Mouse (Mus musculus) embryonic facial prominence, embryonic 11.5 days (tissue): ENCODE measurements around the gene Mrps17. TPM values are rescaled to one million over a fixed set of nuclear protein-coding genes. Genes with fewer than 3 reads are reported as not detected.

Experiments used
- ATAC-seq: fragments of 200-750 bp; cut with Nextera tagmentation; replicated peaks from 2 replicates; pipeline ENCODE4 v1.8.0; 2017; ENCODE audit warnings: low read depth; ENCODE audit not compliant: insufficient number of reproducible peaks, low FRiP score, low TSS enrichment
- DNase-seq: peaks from one replicate; pipeline ENCODE4 v3.0.0-alpha.2; 2015; ENCODE audit warnings: low spot score
- H3K27ac ChIP-seq: fragments of 300-500 bp; sonication (generic); replicated peaks from 2 replicates; pipeline ENCODE4 v1.5.1; 2014; ENCODE audit warnings: mild to moderate bottlenecking, low read depth, low read length, control low read depth
- H3K27me3 ChIP-seq: fragments of 300-500 bp; sonication (generic); 2 replicates; pipeline ENCODE4 v1.6.1; 2014; ENCODE audit warnings: mild to moderate bottlenecking, low read length, moderate library complexity, mixed read lengths; ENCODE audit not compliant: control insufficient read depth, insufficient read depth
- H3K36me3 ChIP-seq: fragments of 300-500 bp; sonication (generic); replicated peaks from 2 replicates; pipeline ENCODE4 v1.6.1; 2014; ENCODE audit warnings: low read depth, mild to moderate bottlenecking, low read length, moderate library complexity, mixed read lengths; ENCODE audit not compliant: control insufficient read depth, insufficient read depth
- H3K4me1 ChIP-seq: fragments of 300-500 bp; sonication (generic); 2 replicates; pipeline ENCODE4 v1.6.1; 2014; ENCODE audit warnings: low read length, mixed read lengths; ENCODE audit not compliant: control insufficient read depth, insufficient read depth
- H3K4me2 ChIP-seq: fragments of 300-500 bp; sonication (generic); 2 replicates; pipeline ENCODE4 v1.6.1; 2014; ENCODE audit warnings: low read depth, mild to moderate bottlenecking, control low read depth, low read length, moderate library complexity
- H3K4me3 ChIP-seq: fragments of 300-500 bp; sonication (generic); 2 replicates; pipeline ENCODE4 v1.5.1; 2014; ENCODE audit warnings: low read depth, low read length, control low read depth
- H3K9ac ChIP-seq: fragments of 300-500 bp; sonication (generic); replicated peaks from 2 replicates; pipeline ENCODE4 v1.6.1; 2014; ENCODE audit warnings: mild to moderate bottlenecking, control low read depth, low read length
- H3K9me3 ChIP-seq: fragments of 300-500 bp; sonication (generic); replicated peaks from 2 replicates; pipeline ENCODE4 v1.6.1; 2016; ENCODE audit warnings: mild to moderate bottlenecking, low read length, inconsistent platforms, mixed read lengths; ENCODE audit not compliant: control insufficient read depth
- WGBS: fragments of 180-500 bp; shearing (Covaris S2); extraction: QIAGEN DNeasy Blood & Tissue Kit; methylation state at CpG from one replicate; pipeline ENCODE4 v1.1.7; 2014; 5-methylcytosine and 5-hydroxymethylcytosine counted together
- polyA plus RNA-seq: library from polyadenylated mRNA; unstranded; fragments of >200 nt; fragmentation: Nextera tagmentation; extraction: Ambion mirVana; gene quantifications from 2 replicates; pipeline ENCODE4 v1.2.1, GENCODE M21; 2014

The Mrps17 gene
- polyA plus RNA-seq, 1 experiment from 2014 or later, result 204 TPM

DNA sequence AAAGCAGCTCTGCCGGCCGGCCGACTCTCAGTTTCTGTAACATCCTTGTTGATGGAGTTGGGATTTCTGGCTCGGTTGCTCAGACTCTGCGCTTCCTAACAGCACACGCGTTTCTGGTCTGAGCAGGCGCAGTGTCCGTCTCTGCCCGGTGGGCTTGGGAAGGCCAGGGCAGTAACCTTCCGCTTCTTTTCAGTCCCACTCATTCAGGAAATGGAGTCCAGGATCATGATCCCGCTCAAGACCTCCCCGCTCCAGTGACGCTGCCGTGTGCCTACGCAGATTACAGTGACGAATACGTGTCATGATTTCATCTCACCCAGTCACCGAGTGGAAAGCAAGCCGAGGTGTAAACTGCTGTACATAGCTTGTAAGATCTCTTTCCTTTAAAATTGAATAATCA, 41.6 kb downstream of the Mrps17 start:
- H3K27ac ChIP-seq, result no peak overlapping the region
- no peak overlapping the region for H3K4me3 ChIP-seq
- H3K4me2 ChIP-seq, result no peak overlapping the region
- H3K27me3 ChIP-seq, result no peaks in the 10 kb centered on the region
- H3K36me3 ChIP-seq, result no peaks in the 10 kb centered on the region
- DNase-seq (no peak), ATAC-seq (no peak)
- WGBS, result 95% methylated on average over 20 of the region's 20 CpGs
- H3K9me3 ChIP-seq, result no peaks in the 10 kb centered on the region
- no peaks in the 10 kb centered on the region for H3K4me1 ChIP-seq
- no peak overlapping the region for H3K9ac ChIP-seq

DNA sequence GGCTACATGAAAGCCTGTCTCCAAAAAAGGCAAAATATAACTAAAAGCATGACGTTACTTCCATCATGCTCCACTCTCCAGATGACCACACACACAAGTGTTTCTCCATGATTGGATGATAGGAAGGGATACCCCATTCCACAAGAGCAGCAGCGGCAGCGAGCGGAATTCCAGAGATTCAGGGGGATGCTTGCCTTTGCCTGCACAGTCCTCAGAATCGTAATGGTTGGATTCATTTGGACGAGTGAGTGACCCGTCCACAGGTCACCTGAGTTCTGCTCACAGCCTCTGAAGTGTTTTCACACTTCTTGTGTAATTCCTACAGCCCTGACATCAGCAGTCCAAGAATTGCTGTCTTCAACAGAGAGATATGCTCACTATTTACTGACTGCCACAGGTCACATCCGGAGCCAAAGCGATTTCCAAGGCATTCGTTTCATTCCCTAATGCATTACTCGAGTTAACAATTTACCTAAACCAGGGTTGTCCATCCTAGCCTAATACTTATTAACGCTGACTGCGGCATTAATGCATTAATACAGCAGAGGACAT, 44.7 kb downstream of the Mrps17 start:
- WGBS, result 88% methylated on average over 13 of the region's 13 CpGs

DNA sequence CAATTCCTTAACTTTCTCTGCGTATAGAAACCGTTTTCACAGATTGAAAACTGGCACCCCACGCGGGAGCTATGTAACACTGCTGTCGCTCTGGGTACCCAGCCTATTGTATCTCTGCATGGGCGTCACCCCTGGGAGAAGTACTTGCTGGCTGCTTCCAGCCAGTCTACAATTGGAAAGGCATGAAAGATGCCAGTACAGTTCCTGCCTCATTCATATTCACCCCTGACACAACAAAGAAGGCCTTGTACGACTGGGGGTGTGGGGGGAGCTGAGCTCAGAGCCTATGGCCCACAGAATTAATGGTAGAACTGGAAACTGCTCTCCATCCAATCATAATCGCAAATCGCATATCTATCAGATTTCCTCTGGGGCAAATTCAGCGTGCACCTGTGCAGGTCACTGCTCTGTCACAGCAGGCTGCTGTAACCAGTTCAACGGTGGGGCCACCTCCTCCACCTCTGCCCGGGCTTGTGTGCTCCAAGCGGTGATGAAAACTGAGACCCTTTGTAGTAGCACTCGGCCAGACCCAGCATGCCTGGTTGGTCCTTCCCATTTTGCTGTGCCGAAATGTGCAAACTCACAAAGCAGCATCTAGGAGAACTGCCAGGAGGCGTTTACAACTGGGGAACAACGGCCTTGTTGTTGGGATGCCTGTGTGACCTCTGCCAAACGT, 46.7 kb downstream of the Mrps17 start:
- H3K27ac ChIP-seq, result peak overlapping the region; percentile 13; the same call in 1 of the 2 replicates
- no peaks in the 10 kb centered on the region for H3K27me3 ChIP-seq
- no peak overlapping the region for H3K4me3 ChIP-seq
- 47% methylated on average over 18 of the region's 18 CpGs for WGBS
- no peaks in the 10 kb centered on the region for H3K9me3 ChIP-seq
- H3K4me1 ChIP-seq, result no peaks in the 10 kb centered on the region
- DNase-seq (peak; percentile 26), ATAC-seq (peak; percentile 62; the same call in 1 of the 2 replicates)
- H3K9ac ChIP-seq, result 0 out of 2 replicates have a peak overlapping the region, but pooled peaks have one; percentile 5
- H3K36me3 ChIP-seq, result no peaks in the 10 kb centered on the region
- no peak overlapping the region for H3K4me2 ChIP-seq

More for the DNA sequence above, 44.7 kb downstream of the Mrps17 start:
- no peak overlapping the region for H3K9ac ChIP-seq
- no peaks in the 10 kb centered on the region for H3K4me1 ChIP-seq
- no peak for ATAC-seq
- H3K36me3 ChIP-seq, result no peaks in the 10 kb centered on the region
- no peaks in the 10 kb centered on the region for H3K27me3 ChIP-seq
- no peaks in the 10 kb centered on the region for H3K9me3 ChIP-seq
- no peak overlapping the region for H3K27ac ChIP-seq
- H3K4me2 ChIP-seq, result no peak overlapping the region
- DNase-seq, result no peak
- H3K4me3 ChIP-seq, result no peak overlapping the region

- Histone ChIP-seq H3K4me2 (no peak overlapping the region), H3K4me1 (no peaks in the 10 kb centered on the region), H3K9ac (no peak overlapping the region), H3K36me3 (no peaks in the 10 kb centered on the region), H3K4me3 (no peak overlapping the region), H3K27me3 (no peaks in the 10 kb centered on the region), H3K9me3 (no peaks in the 10 kb centered on the region), H3K27ac (no peak overlapping the region)
- no peak for DNase-seq
- no peak for ATAC-seq
- 89% methylated on average over 23 of the region's 23 CpGs for WGBS
Measured at GRCm38 (mm10) chr5:129770443-129771355, 55.4 kb downstream of the Mrps17 start.

Other genes starting within 250 kb of the Mrps17 start
- 47.7 and 48.1 TPM in 2 replicates for gene Sfswap, start 214.3 kb upstream of the Mrps17 start, polyA plus RNA-seq
- 1.5 TPM in 2 replicates for gene Mmp17, start 131.3 kb upstream of the Mrps17 start, polyA plus RNA-seq
- 5.5 and 5.6 TPM in 2 replicates for gene Zfp11, start 45.4 kb upstream of the Mrps17 start, polyA plus RNA-seq
- gene Sept14, start 7.0 kb upstream of the Mrps17 start, polyA plus RNA-seq, result not detected in 2 replicates
- 85.1 and 92.1 TPM in 2 replicates for gene Nipsnap2, start 9.6 kb downstream of the Mrps17 start, polyA plus RNA-seq
- gene Psph, start 72.0 kb downstream of the Mrps17 start, polyA plus RNA-seq, result 34.9 and 36.0 TPM in 2 replicates
- gene Sumf2, start 131.5 kb downstream of the Mrps17 start, polyA plus RNA-seq, result 58.3 and 64.4 TPM in 2 replicates
- 1,023 and 1,076 TPM in 2 replicates for gene Chchd2, start 172.0 kb downstream of the Mrps17 start, polyA plus RNA-seq
- 11.7 and 12.0 TPM in 2 replicates for gene Zbed5, start 180.2 kb downstream of the Mrps17 start, polyA plus RNA-seq
- gene Phkg1, start 183.1 kb downstream of the Mrps17 start, polyA plus RNA-seq, result 0.13 TPM in 1 of 2 replicates, not detected in the other
- 4.3 TPM in 2 replicates for gene Nupr1l, start 193.0 kb downstream of the Mrps17 start, polyA plus RNA-seq
- 33.4 and 41.3 TPM in 2 replicates for gene Vkorc1l1, start 226.5 kb downstream of the Mrps17 start, polyA plus RNA-seq